Mouse (Mus musculus) right cerebral cortex, postnatal 25 days (tissue): Measurements from ENCODE around the gene Gm42957.
A peak's percentile ranks its signal among the peaks of the same experiment; 100 is the strongest.
"Not testable (repeated sequence)": the region's sequence is repeated elsewhere in the genome, so short reads cannot be mapped to it uniquely, and the experiment has no call there.

Source experiments
- DNase-seq: peaks from one replicate; pipeline ENCODE4 v3.0.0; 2022

Gene Gm42957

GRCm38 (mm10) chr3:96634928-96635879 lies at the start of gene Gm42957, which contains the start of gene Pex11b:
TSS of gene Gm42957 (plus strand) at chr3:96635474.
TSS of gene Pex11b (plus strand) at chr3:96635376.
- DNase-seq: peak; percentile 92

GRCm38 (mm10) chr3:96590657-96591056 lies 44.6 kb upstream of the Gm42957 start:
- DNase-seq: no peak

- DNase-seq: no peak
These were observed 41.9 kb upstream of the Gm42957 start for GRCm38 (mm10) chr3:96593374-96593773.

- peak; percentile 96 for DNase-seq
These were observed 41.3 kb upstream of the Gm42957 start, which contains the start of gene Polr3gl for GRCm38 (mm10) chr3:96593790-96594560. TSS of gene Polr3gl (minus strand) at chr3:96594181.

GRCm38 (mm10) chr3:96594851-96595250 lies 40.4 kb upstream of the Gm42957 start:
- DNase-seq: no peak

GRCm38 (mm10) chr3:96595661-96596060 lies 39.6 kb upstream of the Gm42957 start:
- DNase-seq: peak; percentile 52

GRCm38 (mm10) chr3:96596228-96596707 lies 39.0 kb upstream of the Gm42957 start, which contains the start of gene Ankrd34a:
TSS of gene Ankrd34a (plus strand) at chr3:96596636.
- DNase-seq: peak; percentile 87

GRCm38 (mm10) chr3:96596855-96597254 lies 38.4 kb upstream of the Gm42957 start:
- DNase-seq: peak; percentile 36

- DNase-seq: peak; percentile 55
These were observed 37.8 kb upstream of the Gm42957 start for GRCm38 (mm10) chr3:96597435-96597891.

GRCm38 (mm10) chr3:96598156-96599068 lies 36.9 kb upstream of the Gm42957 start:
- DNase-seq: peak; percentile 67

GRCm38 (mm10) chr3:96599069-96599393 lies 36.2 kb upstream of the Gm42957 start:
- DNase-seq: no peak

- no peak for DNase-seq
These were observed 35.9 kb upstream of the Gm42957 start for GRCm38 (mm10) chr3:96599411-96599810.

GRCm38 (mm10) chr3:96600639-96601250 lies 34.5 kb upstream of the Gm42957 start, which contains the start of gene Lix1l:
TSS of gene Lix1l (plus strand) at chr3:96601149.
- DNase-seq: peak; percentile 93

- DNase-seq: peak; percentile 67
These were observed 34.0 kb upstream of the Gm42957 start for GRCm38 (mm10) chr3:96601251-96601787.

GRCm38 (mm10) chr3:96601941-96602703 lies 33.2 kb upstream of the Gm42957 start:
- DNase-seq: peak; percentile 31

- no peak for DNase-seq
These were observed 32.6 kb upstream of the Gm42957 start for GRCm38 (mm10) chr3:96602704-96603084.

GRCm38 (mm10) chr3:96603311-96603710 lies 32.0 kb upstream of the Gm42957 start:
- DNase-seq: no peak

GRCm38 (mm10) chr3:96606007-96606406 lies 29.3 kb upstream of the Gm42957 start:
- DNase-seq: not testable (repeated sequence)

- no peak for DNase-seq
These were observed 28.7 kb upstream of the Gm42957 start for GRCm38 (mm10) chr3:96606618-96607017.

GRCm38 (mm10) chr3:96617941-96618340 lies 17.3 kb upstream of the Gm42957 start:
- no peak for DNase-seq
